In genomic region chr17:70866538-70867114, GRCm38 (mm10) we compare ENCODE assay signal across 15 mouse cellular contexts.
"Had no signal": no experiment of that assay in that cellular context is flagged by ENCODE, and none has a peak within 500 bp of the region (broad histone marks: within the 10 kb centered on the region; RNA-seq: fewer than 3 reads in every experiment).

No protein-coding gene starts in this region.

- ATAC-seq: lung, postnatal 0 days had no signal

- H3K9me3 ChIP-seq: limb, embryonic 13.5 days; liver, embryonic 15.5 days; neural tube, embryonic 12.5 days; stomach, embryonic 15.5 days had no signal

- DNase-seq: kidney, adult 18-20 months; kidney, postnatal 36 days; left cerebral cortex, postnatal 4 days; lung, adult 2 months; lung, postnatal 36 days; midbrain, embryonic 14.5 days; spleen, adult 18-20 months; thymus, adult 2 months; thymus, postnatal 25 days had no signal

- H3K4me3 ChIP-seq: layer of hippocampus, adult 2 months; limb, embryonic 13.5 days; liver, embryonic 15.5 days; neural tube, embryonic 12.5 days; stomach, embryonic 15.5 days had no signal

- H3K27ac ChIP-seq: layer of hippocampus, adult 2 months; limb, embryonic 13.5 days; liver, embryonic 15.5 days; neural tube, embryonic 12.5 days; stomach, embryonic 15.5 days had no signal

- H3K4me2 ChIP-seq: limb, embryonic 13.5 days; liver, embryonic 15.5 days; neural tube, embryonic 12.5 days; stomach, embryonic 15.5 days had no signal

- H3K36me3 ChIP-seq: limb, embryonic 13.5 days; liver, embryonic 15.5 days; neural tube, embryonic 12.5 days; stomach, embryonic 15.5 days had no signal

- H3K4me1 ChIP-seq: limb, embryonic 13.5 days; liver, embryonic 15.5 days; neural tube, embryonic 12.5 days; stomach, embryonic 15.5 days had no signal

- H3K9ac ChIP-seq: limb, embryonic 13.5 days; liver, embryonic 15.5 days; neural tube, embryonic 12.5 days; stomach, embryonic 15.5 days had no signal

- H3K27me3 ChIP-seq: limb, embryonic 13.5 days; liver, embryonic 15.5 days; neural tube, embryonic 12.5 days; stomach, embryonic 15.5 days had no signal
